In genomic region chr3:16086550-16086949, GRCm38 (mm10) we compare ENCODE assay signal across 9 mouse cellular contexts.
DNase-seq lines count a peak whose midpoint lies in the region; ATAC-seq and TF ChIP-seq lines count a peak whose summit lies in the region.
"Had no signal": no experiment of that assay in that cellular context is flagged by ENCODE, and none has a peak within 500 bp of the region (broad histone marks: within the 10 kb centered on the region; RNA-seq: fewer than 3 reads in every experiment).

No protein-coding gene starts in this region.

- no peaks in the 10 kb centered on the region for H3K36me3 ChIP-seq in heart, postnatal 0 days (replicated peaks; ENCODE audit: control insufficient read depth, insufficient read depth, low read length)
- H3K36me3 ChIP-seq in heart, embryonic 12.5 days = no peaks in the 10 kb centered on the region

- TF ChIP-seq EP300 in heart, postnatal 0 days (IDR thresholded peaks at IDR 0.05; ENCODE audit: low read depth) = no peak

- TF ChIP-seq CTCF in heart, postnatal 0 days (IDR thresholded peaks at IDR 0.05; ENCODE audit: low read depth) = 0 out of 2 replicates have a peak, but pooled peaks have one; percentile 3

- no peaks in the 10 kb centered on the region for H3K9me3 ChIP-seq in heart, postnatal 0 days (replicated peaks; ENCODE audit: control insufficient read depth, low read length)
- H3K9me3 ChIP-seq in heart, embryonic 12.5 days (replicated peaks) = no peaks in the 10 kb centered on the region

- ATAC-seq in heart, postnatal 0 days (ENCODE audit: insufficient read depth, low read depth) = no peak
- ATAC-seq in heart, embryonic 12.5 days (ENCODE audit: insufficient number of reproducible peaks, low FRiP score) = no peak
- ATAC-seq in monocyte, adult 5-6 weeks (replicated peaks; ENCODE audit: insufficient number of reproducible peaks, low FRiP score, low TSS enrichment, poor library complexity, severe bottlenecking) = no peak

- no peak overlapping the region for H3K27ac ChIP-seq in heart, postnatal 0 days (ENCODE audit: low read depth)
- H3K27ac ChIP-seq in heart, embryonic 12.5 days (ENCODE audit: poor library complexity, severe bottlenecking) = no peak overlapping the region

- H3K27me3 ChIP-seq in heart, postnatal 0 days (ENCODE audit: control insufficient read depth, insufficient read depth, low read length) = no peaks in the 10 kb centered on the region
- H3K27me3 ChIP-seq in heart, embryonic 12.5 days (replicated peaks) = no peaks in the 10 kb centered on the region

- no peak for DNase-seq in heart, postnatal 0 days (ENCODE audit: low spot score)
- peak; percentile 2 for DNase-seq in right cerebral cortex, adult 18-20 months
- no peak for DNase-seq in right cerebral cortex, postnatal 10 days (ENCODE audit: low spot score in 2 of 2)
- DNase-seq in induced T-regulatory cell, adult 2 months (ENCODE audit: low read depth) = peak; percentile 21
- DNase-seq in testis, postnatal 10 days (ENCODE audit: low spot score) = no peak
- DNase-seq in spleen, postnatal 4 days (ENCODE audit: low spot score in 2 of 2) = no peak
- DNase-seq: adrenal gland, adult 8-10 months had no signal

- no peaks in the 10 kb centered on the region for H3K4me1 ChIP-seq in heart, postnatal 0 days (ENCODE audit: control insufficient read depth, insufficient read depth)
- no peaks in the 10 kb centered on the region for H3K4me1 ChIP-seq in heart, embryonic 12.5 days (replicated peaks)

- WGBS in heart, postnatal 0 days = 25% methylated on average over 1 of the region's 1 CpGs
- WGBS in heart, embryonic 12.5 days = 21% methylated on average over 1 of the region's 1 CpGs

- no peak overlapping the region for H3K4me3 ChIP-seq in heart, postnatal 0 days (ENCODE audit: low read depth, low read length)
- no peak overlapping the region for H3K4me3 ChIP-seq in heart, embryonic 12.5 days

- H3K9ac ChIP-seq in heart, postnatal 0 days (replicated peaks; ENCODE audit: low read depth, low read length) = no peak overlapping the region
- H3K9ac ChIP-seq in heart, embryonic 12.5 days = no peak overlapping the region

- H3K4me2 ChIP-seq in heart, postnatal 0 days (ENCODE audit: low read depth, low read length) = no peak overlapping the region
- H3K4me2 ChIP-seq in heart, embryonic 12.5 days = no peak overlapping the region

Comparison
In these comparisons a context has a peak if more than half of its experiments do, and no peak if none do; other contexts are left out.
1. DNase-seq: peak in right cerebral cortex, adult 18-20 months (single experiment) and induced T-regulatory cell, adult 2 months (single experiment); none in heart, postnatal 0 days (single experiment), right cerebral cortex, postnatal 10 days (0 of 2), testis, postnatal 10 days (single experiment) and spleen, postnatal 4 days (0 of 2).